Mouse (Mus musculus): ENCODE results near the gene Gm20388.
A peak's percentile ranks its signal among the peaks of the same experiment; 100 is the strongest.

Gm20388 gene

GRCm38 (mm10) chr8:122531312-122531711 lies 2620.7 kb downstream of the Gm20388 start:
- DNase-seq (ENCODE audit: low spot score in 2 of 2), result no peak

DNA sequence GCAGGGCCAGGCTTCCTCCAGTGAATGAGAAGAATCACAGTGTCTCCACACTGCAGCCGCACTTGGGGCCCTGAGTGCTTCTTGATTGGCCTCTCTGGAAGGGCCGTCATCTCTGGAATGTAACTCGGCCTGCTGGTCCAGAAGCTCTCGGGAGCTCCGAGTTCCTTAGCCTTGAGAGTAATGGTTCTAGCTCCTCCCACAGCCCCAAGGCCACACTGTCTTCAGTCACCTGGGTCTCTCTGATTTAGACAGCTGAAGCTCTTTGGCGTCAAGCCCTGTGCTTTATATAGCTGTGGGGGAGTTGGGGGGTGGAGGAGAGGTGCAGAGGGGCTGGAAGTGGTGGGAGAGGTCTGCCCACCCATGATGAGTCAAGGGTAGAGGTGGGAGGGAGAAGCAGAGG lies 2626.4 kb downstream of the Gm20388 start:
- DNase-seq (ENCODE audit: low spot score in 2 of 2), result no peak

DNA sequence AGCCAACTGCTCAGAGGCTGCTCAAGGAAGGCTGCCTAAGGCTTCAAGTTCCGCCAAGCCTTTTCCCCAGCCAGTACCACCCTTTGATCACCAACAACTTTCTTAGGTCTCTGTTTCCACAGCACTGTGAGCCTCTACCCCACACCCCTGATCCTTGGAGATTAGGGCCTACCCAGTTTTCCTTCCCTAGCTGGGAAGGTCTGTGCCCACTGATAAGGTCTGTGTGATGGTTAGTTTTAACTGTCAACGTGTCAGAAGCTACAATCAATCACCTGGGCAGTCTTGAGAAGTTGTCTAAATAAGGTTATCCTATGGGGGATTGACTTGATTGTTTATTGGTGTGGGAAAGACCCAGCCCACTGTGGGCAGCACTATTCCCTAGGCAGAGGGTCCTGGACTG lies 2627.2 kb downstream of the Gm20388 start:
- DNase-seq (ENCODE audit: low spot score in 2 of 2), result no peak

- DNase-seq (ENCODE audit: low spot score in 2 of 2), result no peak
Measured at GRCm38 (mm10) chr8:122538310-122539076, 2627.9 kb downstream of the Gm20388 start.

- DNase-seq (ENCODE audit: low spot score in 2 of 2), result no peak
Measured at GRCm38 (mm10) chr8:122544138-122544537, 2633.5 kb downstream of the Gm20388 start.

- no peak for DNase-seq (ENCODE audit: low spot score in 2 of 2)
Measured at GRCm38 (mm10) chr8:122546066-122546755, 2635.6 kb downstream of the Gm20388 start.

- no peak for DNase-seq (ENCODE audit: low spot score in 2 of 2)
Measured at GRCm38 (mm10) chr8:122546811-122547453, 2636.3 kb downstream of the Gm20388 start.

DNA sequence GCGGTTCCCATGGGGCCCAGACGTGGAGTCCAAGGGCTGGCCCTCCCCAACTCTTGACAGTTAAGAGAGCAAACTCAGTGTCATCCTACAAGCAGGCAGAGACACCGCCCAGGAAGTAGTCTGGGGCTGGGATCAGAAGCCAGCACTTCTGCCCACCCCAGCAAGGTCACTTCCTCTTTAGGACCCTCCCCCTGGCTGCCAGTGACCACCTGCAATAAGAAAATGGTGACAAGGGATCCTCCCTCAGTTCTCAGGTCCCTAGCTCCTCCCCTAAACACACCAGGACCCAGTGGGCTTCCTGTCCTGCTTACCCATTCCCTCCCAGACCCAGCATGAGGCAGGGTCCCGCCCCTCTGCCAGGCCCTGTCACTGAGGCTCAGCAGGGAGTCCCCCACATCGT lies 2637.2 kb downstream of the Gm20388 start:
- peak; percentile 45 to 61 for DNase-seq (ENCODE audit: low spot score in 2 of 2)

- no peak for DNase-seq (ENCODE audit: low spot score in 2 of 2)
Measured at GRCm38 (mm10) chr8:122548331-122548730, 2637.7 kb downstream of the Gm20388 start.

- DNase-seq (ENCODE audit: low spot score in 2 of 2), result no peak
Measured at GRCm38 (mm10) chr8:122548891-122549439, 2638.3 kb downstream of the Gm20388 start.

GRCm38 (mm10) chr8:122550234-122550994 lies 2639.8 kb downstream of the Gm20388 start:
- DNase-seq (ENCODE audit: low spot score in 2 of 2), result peak in 1 of 2 experiments; percentile 39

DNA sequence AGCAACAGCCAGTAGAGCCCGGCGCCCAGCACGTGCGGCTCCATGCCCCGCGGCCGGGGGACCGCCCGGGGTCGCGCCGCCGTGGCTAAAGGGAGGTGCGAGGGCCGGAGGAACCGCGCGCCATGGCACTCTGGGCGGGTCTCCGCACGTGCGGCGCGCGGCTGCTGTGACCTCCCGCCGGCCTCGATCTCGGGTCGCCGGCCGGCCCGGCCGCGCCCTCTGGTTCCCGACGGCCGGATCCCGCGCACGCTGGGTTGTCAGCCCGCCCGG lies 2640.3 kb downstream of the Gm20388 start:
- no peak for DNase-seq (ENCODE audit: low spot score in 2 of 2)

GRCm38 (mm10) chr8:122551265-122552051 lies 2640.8 kb downstream of the Gm20388 start, which contains the start of gene Piezo1:
Gene Piezo1 (minus strand): TSS chr8:122551329.
- peak; percentile 92 to 96 for DNase-seq (ENCODE audit: low spot score in 2 of 2)

GRCm38 (mm10) chr8:122554786-122555185 lies 2644.1 kb downstream of the Gm20388 start:
- no peak for DNase-seq (ENCODE audit: low spot score in 2 of 2)

- peak; percentile 51 to 66 for DNase-seq (ENCODE audit: low spot score in 2 of 2)
Measured at GRCm38 (mm10) chr8:122556030-122557009, 2645.7 kb downstream of the Gm20388 start.

GRCm38 (mm10) chr8:122557248-122558038 lies 2646.8 kb downstream of the Gm20388 start:
- DNase-seq (ENCODE audit: low spot score in 2 of 2), result no peak

DNA sequence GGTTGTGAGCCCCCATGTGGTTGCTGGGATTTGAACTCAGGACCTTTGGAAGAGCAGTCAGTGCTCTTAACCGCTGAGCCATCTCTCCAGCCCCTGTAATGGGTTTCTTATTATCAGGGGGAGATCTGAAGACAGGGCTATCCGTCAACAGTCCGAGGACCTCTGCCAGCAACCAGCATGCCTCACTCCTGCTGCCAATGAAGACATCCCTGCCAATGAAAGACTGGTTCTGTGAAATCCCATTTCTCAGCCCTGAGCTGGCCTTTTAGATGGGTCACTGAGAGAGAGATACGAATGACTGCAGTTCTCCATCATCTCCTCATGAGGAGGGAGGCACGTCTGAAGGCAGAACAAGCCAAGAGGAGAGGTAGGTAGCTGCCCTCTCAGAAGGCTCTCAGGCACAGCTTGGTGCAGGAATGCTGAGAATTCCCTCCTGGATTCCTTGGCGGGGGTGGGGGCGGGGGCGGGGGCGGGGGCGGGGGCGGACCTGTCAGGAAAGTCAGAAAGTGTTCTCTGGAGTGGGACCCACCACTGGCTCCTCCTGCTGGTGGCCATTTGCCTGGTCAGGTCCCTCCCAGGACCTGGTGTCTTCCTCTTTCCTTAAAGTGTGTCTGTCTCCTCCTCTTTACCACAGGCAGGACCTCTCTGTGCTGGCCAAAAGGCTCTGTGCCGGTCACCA lies 2648.2 kb downstream of the Gm20388 start:
- no peak for DNase-seq (ENCODE audit: low spot score in 2 of 2)

- no peak for DNase-seq (ENCODE audit: low spot score in 2 of 2)
Measured at GRCm38 (mm10) chr8:122561199-122561598, 2650.6 kb downstream of the Gm20388 start.
